Mouse (Mus musculus) right cerebral cortex, postnatal 14 days (tissue): ENCODE results near the gene Tpst1.

Experiments
- DNase-seq: peaks from one replicate; pipeline ENCODE4 v3.0.0; 2022

Tpst1 gene

DNA sequence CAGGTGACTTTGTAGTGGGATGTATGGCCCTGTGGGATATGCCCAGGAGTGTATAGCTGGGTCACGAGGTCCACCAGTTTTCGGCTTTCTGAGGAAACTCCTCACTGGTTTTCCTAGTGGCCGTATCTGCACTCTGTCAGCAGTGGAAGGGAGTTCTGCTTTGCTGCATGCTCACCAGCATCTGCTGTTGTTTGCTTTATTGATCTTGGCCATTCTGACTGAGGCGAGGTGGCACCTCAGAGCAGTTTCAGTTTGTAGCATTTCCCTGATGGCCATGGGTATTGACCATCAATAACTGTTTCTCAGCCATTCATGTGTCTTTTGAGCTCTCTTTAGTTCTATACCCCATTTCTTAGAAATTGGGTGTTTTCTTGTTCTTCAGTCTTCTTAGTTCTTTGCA, 17.4 kb upstream of the Tpst1 start:
- DNase-seq = no peak

DNA sequence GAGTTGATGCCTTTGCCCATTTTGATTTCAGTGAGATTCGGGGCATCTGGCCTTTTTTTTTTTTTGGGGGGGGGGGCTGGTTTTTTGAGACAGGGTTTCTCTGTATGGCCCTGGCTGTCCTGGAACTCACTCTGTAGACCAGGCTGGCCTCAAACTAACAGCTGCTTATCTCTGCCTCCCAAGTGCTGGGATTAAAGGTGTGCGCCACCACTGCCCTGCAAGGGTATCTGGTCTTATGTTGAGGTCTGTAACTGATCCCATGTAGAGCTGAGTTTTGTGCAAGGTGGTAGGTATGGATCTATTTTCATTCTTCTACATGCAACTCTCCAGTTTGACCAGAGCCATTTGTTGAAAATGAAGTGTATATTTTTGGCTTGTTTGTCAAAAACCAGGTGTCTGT, 16.8 kb upstream of the Tpst1 start:
- DNase-seq = no peak

DNA sequence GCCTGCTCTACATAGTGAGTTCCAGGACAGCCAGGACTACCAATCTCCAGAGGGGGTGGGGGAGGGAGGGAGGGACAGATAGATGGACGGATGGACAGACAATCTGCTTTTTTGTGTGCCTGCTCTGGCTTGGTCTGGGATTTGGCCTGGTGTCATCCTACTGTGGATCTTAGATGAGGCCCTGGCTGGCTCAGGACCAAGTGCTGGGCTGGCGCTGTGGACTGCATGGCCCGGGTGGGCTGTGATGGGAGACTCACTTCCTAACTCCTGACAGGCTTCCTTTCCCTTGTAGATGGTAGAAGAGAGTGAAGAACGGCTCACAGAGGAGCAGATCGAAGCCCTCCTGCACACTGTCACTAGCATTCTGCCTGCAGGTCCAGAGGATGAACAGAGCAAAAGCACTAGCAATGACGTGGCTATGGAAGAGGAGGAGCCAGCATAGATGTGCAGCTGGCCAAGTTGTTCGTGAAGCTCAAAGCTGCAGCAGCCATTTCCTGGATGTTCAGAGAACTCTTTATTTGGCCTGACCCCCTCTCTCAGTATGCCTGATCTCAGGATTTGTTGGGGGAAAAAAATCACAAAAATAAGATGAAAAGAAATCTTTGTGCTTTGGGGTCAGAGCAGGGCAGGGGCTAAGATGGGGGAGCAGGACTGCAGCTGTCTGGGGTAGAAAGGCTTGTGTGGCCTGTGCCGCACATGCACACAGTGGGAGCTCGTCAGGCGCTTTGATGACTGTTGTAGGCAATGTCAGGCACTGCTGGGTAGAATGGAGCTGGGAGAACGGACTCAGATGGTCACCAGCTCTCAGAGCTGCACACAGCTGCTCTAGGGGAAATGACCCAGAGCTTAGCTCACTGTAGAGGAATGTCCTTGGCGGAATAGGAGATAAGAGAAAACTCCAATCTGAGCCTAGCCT, 13.5 kb upstream of the Tpst1 start:
- no peak for DNase-seq

DNA sequence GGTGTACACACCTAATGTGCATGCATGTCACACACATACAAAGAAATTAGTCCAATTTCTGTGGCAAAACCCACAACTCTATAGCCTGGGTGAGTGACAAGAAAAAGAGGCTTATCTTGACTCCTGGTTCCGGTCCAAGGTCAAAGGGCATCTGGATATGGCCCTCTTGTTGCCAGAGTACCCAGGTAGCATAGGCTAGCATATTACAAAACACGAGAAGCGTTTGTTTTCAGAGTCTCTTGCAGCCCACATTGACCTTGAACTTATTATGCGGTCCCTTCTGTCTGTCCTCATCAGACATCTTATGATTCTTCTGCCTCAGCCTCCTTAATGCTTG, 12.8 kb upstream of the Tpst1 start:
- no peak for DNase-seq

DNA sequence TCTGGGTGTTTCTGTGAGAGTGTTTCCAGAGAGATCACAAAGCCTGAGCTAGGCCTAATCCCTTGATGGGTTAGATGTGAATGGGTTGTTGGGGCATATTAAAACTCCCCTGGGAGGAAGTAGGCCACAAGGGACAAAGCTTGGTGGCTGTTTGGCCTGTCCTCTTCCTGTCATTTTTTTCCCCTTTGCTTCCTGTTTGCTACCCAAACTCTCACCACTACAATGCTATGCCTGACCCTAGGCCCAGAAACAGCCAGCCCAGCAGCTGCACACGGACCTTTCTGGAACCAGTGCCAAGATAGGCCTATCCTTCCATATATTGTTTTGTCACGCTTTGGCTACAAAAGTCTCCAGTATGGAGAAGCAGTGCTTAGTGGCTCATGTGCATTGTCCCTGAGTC, 11.0 kb upstream of the Tpst1 start:
- no peak for DNase-seq

DNA sequence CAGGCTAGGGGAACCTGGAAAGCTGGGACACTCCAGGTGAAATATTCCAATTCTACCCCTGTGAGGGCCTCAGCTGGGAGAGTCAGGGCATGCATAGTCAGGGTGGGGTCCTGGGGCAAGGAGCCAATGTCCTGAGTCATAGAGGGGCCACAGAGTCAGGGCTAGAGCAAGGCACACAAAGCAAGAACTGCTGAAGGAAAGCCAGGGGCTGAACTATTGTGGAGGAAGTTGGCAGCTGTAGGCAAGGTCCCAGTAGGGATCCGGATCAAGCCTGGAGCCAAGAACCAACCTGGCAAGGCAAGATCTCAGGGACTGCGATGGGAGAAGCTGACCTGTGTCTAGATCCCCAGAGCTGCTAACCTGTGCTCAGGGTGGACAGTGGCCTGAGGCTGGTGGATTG, 9.4 kb upstream of the Tpst1 start:
- DNase-seq = no peak

DNA sequence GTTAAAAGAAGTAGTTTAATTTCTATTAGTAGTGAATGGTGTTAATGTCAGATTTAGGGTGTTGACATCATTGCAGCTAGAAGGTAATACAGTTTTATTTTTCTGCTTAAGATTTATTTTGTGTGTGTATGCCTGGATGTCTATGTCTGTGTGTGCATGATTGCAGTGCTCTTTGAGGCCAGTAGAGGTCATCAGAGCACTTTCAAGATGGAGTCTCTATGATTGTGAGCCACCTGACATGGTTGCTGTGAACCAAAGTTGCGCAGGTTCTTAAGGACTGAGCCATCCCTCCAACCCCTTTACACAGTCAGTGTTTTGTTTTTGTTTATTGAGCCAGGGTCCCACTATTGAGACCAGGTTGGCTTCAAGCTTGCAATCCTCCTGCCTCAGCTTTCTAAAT, 7.5 kb upstream of the Tpst1 start:
- no peak for DNase-seq

DNA sequence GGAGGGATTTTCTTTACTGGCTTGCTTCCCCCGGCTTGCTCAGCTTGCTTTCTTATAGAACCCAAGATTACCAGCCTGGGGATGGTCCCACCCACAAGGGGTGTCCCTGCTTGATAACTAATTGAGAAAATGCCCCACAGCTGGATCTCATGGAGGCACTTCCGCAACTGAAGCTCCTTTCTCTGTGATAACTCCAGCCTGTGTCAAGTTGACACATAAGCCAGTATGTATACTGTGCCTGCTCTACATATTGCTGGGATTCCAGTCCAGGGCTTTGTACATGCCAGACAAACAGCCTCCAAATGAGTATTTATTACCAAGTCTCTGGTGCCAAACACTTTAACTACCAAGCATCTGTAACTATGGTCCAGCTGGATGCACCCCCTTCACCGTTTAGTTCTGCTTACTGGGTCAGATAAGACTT, 5.3 kb upstream of the Tpst1 start:
- no peak for DNase-seq

DNA sequence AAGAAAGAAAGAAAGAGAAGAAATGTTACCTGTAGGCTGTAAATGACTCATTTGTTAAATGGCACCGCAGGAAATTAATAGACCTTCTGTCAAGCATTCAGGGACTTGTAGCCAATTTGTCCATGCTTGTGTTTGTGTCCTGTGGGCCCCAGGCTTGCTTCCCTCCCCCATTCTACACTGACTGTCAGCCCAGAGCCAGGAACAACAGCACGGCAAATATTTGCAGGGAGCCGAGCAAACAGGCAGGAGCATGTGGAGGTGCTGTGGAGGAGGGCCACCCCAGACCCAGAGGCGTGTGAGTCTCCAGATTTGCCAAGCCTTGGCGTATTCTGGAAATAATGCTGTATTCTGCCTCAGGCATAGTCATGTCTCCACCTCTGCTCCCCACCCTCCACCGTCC, 1.4 kb downstream of the Tpst1 start:
- no peak for DNase-seq

DNA sequence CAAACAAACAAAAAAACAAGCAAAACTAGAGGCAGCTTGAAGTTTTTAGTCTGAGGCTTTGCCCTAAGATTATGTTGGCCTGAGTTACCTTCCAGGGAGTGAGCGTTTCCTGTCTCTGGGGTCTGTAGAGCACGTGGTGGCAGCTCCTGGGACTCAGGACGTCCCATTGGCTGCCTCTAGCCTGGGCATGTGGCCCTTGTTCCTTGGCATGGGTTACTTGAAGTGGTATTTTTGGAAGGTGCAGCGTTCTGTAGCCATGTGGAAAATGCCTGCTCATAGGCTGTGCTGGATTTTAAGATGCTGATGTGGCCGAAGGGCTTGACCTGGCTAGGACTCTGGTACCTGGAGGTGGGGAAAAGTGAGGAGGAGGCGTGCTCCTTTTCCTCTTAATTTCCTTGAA, 3.3 kb downstream of the Tpst1 start:
- no peak for DNase-seq

DNA sequence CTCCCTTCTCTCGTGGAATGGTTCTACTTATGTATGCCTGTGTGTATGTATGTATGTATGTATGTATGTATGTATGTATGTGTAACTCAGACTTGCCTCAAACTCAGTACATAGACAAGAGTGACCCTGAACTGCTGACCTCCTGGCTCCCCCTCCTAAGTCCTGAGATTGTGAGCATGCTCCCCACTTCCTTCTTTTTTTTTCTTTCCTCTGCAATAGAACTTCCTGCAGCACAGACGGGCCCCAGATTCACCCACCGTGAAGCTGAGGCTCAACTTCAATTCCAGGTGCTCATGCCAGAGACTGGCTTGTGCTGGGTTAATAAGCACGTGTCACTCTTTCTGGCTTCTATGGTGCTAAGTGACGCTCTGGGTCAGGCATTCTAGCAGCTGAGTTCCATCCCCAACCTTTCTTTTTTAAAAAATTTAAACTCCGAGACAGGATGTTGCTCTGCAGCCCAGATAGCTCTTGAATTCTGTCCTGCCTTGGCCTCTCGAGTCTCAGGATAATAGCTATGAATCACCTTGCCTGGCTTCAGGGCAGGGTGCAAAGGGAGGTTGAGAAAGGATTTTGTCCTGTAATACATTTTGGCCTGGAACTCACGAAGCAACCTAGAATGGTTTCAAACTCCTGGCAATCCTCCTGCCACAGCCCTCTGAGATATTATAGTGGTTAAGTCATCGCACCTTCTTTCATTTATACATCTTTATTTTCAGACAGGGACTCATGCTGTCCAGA, 5.1 kb downstream of the Tpst1 start:
- DNase-seq = no peak

DNA sequence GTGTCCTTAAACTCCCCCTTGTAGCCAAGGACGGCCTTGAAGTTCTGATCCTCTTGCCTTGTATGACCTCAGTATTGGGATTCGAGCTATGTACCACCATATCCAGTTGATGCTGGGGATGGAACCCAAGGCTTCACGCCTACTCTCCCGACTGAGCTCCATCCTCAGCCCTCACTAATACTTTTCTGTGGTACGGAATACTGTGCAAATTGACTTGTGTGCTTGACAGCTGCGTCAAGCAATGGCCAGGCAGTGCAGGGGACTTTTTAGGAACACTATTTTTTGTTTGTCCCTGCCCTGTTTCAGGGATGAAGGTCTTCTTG, 5.7 kb downstream of the Tpst1 start:
- no peak for DNase-seq

DNA sequence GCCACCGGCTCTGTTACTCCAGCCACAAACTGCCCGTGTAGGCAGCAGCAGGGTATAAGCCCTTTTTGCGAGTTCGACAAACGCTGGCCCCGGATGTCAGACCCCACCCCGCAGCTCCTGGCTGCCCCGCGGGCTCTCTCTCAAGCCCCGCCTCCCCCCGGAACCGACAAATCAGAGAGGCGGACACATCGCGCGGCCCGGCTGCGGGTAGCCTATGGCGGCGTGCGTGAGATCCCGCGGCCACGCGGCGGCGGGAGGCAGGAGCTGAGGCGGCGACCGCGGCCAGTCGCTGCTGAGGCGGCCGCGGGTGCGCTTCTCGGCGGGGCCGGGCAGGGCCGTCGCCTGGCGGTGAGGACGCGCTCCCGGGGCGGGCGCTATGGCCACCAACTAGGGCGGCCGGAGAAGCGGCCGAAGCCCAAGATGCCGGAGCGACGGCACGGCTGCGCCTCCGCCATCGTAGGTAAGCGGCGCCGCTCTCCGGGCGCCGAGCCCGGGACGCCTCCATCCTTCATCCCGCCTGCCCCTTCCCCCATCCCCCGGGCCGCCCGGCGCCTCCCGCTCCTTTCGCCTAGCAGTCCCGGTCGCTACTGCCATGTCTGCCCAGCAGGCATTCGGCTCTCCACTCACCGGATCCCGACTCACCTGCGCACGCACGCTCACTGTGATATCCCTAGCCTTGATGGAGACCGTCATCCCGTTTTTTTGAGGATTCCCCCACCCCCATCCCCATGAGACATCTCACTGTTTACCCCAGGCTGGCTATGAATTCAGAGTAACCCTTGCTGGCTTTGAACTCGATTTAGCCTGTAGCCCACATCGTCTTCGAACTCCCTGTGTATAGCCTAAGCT, 6.3 kb downstream of the Tpst1 start:
- DNase-seq = peak; percentile 95

DNA sequence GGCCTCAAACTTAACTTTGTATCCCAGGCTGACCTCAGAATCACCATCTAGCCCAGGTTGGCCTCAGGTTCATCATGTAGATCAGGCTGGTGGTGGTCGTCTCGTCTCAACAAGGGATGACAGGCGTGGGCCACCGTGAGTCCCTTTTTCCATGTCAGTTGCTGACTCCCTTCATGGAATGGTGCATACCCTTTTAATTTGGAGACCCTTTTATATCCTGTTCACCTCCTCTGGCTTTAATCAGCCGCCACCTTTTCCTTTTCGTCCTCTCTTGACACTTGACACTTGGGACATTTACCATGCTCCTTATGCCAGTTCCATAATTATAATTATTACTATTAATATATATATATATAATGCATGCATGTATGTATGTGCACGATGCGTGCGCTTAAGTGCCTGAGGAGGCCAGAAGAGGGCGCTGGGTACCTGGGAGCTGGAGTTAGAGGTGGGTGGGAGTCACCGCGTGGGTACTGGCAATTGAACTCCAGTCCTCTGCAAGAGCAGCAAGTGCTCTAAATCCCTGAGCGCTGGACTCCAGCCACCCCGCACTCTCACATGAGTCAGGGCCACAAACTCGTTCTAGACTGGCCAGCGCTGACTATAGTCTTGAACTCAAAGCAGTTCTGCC, 7.0 kb downstream of the Tpst1 start:
- no peak for DNase-seq

DNA sequence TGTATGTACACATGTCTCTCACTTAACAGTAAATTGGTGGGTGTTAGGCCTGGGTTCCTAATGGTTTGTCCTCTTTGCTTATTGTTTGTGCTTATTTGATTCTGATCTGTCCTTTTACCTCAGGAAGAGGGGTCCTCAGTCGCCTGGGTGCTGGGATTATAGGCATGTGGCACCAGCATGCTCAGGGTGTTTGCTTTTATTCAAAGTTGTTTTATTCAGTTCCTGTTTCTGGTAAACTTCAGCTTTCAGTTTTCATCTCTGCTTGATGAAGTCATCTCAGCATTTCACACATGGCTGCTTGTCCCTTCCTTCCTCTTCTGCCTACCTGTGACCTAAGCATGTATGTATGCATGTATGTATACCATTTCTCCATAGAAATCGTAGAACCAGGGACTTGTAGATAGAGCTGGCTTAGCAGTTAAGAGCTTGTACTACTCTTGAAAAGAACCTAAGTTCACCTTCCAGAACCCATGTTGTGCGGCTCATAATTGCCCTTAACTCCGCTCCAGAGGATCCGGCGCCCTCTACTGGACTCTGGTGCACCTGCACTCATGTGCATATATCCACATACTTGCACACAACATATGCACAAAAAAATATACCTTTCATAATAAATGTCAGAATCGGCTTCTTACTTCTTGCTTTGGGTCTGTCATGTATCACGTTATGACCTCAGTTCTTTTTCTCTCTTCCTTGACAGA, 8.2 kb downstream of the Tpst1 start:
- DNase-seq = no peak

DNA sequence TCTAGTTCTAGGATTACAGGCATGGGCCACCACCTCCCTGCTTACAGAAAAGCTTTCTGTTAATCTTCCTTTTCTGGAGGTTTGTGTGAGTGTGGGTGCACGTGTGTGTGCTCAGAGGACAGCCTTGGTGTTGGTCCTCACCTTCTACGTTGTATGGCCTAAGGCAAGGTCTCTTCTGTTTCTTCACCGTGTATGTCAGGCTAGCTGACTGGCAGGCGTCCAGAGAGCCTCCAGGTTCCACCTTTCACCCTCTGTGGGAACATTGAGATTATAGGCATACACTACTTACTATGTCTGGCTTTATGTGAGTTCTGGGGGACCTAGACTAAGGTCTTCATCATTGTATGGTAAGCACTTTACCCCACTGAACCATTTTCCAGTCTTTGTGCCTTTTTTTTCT, 9.3 kb downstream of the Tpst1 start:
- DNase-seq = no peak

DNA sequence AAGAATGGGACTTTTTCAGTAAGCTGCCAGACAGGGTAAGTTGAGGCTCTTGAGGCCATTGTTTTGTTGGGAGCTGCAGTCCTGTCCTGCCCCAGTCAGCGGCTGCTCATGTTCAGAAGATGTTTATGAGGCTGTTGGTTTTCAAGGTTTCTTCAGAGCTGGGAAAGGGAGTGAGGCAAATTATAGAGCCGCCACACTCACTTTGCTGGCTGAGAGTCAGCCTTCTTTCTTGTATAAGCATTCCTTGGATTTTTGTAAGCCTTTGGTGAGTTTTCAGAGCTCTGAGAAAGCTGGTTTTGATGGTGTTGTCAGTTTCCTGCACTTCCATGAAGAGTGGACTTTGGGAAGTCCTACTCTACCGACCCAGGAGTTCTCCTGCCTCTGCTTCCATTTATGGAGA, 11.1 kb downstream of the Tpst1 start:
- no peak for DNase-seq

DNA sequence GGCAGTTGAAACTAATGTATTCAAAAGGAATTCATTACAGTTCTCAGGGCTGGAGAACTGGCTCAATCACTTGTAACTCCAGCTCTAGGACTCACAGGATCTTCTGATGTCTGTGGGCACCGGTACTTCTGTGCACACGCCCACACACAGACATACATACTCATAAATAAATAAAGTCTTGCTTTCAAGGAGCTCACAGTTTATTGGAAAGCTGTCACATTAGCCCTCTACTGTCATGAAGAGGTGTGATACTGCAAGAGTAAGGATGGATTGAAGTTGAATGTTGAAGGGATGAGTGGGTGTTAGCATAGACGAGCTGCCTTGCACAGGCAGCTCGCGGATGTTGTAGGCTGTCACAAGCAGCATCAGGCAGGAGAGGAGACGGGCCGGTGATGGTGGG, 14.9 kb downstream of the Tpst1 start:
- DNase-seq = no peak

DNA sequence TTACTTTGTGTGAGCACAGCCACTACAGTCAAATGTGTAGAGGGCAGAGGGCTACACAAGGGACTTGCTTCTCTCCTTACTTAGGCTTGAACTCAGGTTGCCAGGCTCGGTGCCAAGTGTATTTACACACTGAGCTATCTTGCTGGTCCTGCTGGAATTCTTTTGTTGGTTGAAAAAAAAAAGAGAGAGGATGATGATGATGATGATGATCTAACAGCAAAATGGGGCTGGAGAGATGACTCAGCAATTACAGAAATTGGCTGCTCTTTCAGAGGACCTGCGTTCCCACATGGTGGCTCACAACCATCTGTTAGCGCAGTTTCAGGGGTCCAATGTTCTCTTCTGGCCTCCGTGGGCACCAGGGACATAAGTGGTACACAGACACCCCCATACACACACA, 15.5 kb downstream of the Tpst1 start:
- DNase-seq = no peak

DNA sequence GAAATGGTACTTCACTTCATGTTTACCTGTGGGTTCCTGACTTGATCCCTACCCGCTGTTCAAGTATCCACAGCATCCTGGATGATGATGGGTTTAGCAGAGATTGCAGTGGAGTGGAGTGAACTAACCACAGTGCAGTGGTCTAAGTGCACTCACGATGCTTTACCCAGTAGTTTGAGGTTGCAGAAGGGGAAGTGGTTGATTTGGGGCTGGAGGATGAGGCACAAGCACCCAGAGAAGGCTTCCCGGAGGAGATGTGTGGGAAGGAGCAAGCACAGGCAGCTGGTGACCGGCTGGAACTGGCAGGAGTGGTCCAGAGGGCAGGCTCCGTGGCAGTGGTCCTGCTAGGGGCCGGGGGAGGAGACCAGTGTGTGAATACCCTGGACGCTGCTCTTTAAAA, 16.1 kb downstream of the Tpst1 start:
- no peak for DNase-seq

DNA sequence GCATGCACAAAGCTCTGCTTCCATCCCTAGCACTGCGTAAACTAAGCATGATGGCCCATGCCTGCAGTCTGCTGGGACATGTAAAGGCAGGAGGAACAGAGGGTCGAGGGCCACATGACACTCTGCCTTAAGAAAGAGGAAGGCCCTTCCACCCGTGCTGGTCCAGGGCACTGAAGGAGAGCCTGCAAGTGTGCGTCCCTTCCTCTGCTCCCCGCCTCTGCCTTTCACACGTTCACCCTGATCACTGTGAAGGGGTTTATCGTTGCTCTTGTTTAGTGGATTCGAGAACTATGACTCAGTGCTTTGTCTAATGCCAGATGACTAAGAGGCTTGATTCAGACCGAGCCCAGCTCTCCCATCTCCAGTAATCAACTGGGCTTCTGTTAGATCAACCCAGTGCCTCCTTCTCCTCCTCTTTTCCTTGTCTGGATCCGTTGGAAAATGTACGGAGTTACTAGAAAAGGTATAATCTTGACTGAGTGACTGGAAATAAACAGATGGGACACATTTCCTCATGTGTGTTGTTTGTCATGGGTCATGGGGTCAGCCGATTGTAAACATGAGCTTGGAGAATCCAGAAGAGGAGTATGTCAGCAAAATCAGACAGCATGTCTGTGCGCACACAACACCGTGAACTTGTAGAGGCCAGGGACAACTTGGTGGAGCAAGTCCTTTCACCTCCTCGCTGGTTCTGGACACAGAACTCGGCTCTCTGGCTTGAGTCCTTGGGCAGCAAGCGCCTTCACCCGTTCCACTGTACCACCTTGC, 16.7 kb downstream of the Tpst1 start:
- DNase-seq = no peak

DNA sequence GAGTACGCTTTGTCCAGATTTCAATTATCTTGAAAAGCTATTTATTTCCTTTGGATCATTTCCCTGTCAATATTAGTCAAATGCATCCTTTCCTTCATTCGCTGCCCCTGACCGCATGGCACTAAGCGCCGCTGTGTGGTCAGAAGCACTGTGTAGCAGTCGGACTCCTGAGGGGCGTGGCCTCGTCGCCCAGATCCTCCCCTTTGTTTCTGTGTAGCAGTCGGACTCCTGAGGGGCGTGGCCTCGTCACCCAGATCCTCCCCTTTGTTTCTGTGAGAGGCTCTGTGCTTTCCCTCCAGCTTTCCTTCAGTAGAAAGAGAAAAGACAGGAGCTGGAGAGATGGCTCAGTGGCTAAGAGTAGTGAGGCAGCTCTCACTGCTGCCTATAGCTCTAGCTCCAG, 23.6 kb downstream of the Tpst1 start:
- no peak for DNase-seq
